16 mouse cellular contexts compared by ENCODE assay signal in the genomic region with DNA sequence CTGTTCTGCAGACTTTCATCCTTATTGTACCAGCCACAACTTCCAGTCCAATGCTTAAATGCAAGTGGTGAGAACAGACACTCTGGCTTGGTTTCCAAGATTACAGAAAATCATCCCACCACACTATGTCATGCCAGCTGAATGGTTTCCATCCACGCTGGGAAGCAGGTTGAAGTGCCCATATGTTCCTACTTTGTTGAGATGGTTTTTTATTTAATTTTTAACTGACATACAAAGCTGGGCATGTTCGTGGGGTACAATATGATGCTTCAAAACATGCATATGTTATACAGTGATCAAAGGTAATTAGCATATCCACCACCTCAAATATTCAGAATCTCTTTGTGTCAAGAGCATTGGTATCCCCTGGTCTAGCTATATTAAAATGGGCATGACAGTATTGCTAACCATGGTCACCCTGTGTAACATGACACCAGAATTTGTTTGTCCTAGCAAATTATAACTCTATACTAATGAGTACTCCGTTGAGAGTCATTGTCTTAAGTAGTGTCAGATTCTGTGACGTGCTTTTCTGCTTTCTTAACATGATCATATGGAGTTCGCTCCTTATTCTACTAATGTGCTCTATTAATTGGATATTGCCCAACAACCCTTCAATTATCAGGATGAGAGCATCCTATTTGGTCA.
DNase-seq lines count a peak whose midpoint lies in the region; ATAC-seq and TF ChIP-seq lines count a peak whose summit lies in the region.
"Had no signal": no experiment of that assay in that cellular context is flagged by ENCODE, and none has a peak within 500 bp of the region (broad histone marks: within the 10 kb centered on the region; RNA-seq: fewer than 3 reads in every experiment).

No protein-coding gene starts in this region.

- TF ChIP-seq EP300 in liver, postnatal 0 days (IDR thresholded peaks at IDR 0.05; ENCODE audit: low read depth), result no peak

- no peaks in the 10 kb centered on the region for H3K9me3 ChIP-seq in liver, postnatal 0 days (ENCODE audit: low read length)
- no peaks in the 10 kb centered on the region for H3K9me3 ChIP-seq in liver, embryonic 11.5 days (ENCODE audit: control insufficient read depth, low read length)
- H3K9me3 ChIP-seq in heart, embryonic 12.5 days (replicated peaks), result no peaks in the 10 kb centered on the region
- H3K9me3 ChIP-seq: heart, embryonic 15.5 days; hindbrain, embryonic 13.5 days; limb, embryonic 15.5 days; midbrain, embryonic 12.5 days had no signal

- no peak for TF ChIP-seq CTCF in liver, postnatal 0 days (IDR thresholded peaks at IDR 0.05; ENCODE audit: low read depth)

- intact Hi-C loops in left cerebral cortex, postnatal 25 days (cut with DNase I), result no loop called here

- no peaks in the 10 kb centered on the region for H3K27me3 ChIP-seq in liver, postnatal 0 days (ENCODE audit: insufficient read depth, low read length)
- no peaks in the 10 kb centered on the region for H3K27me3 ChIP-seq in liver, embryonic 11.5 days (replicated peaks; ENCODE audit: control insufficient read depth, insufficient read depth, low read length)
- H3K27me3 ChIP-seq in heart, embryonic 12.5 days (replicated peaks), result 0 out of 2 replicates have a peak, but pooled peaks cover 5% of the 10 kb centered on the region
- H3K27me3 ChIP-seq: heart, embryonic 15.5 days; hindbrain, embryonic 13.5 days; limb, embryonic 15.5 days; midbrain, embryonic 12.5 days had no signal

- no peak for DNase-seq in frontal cortex, postnatal 10 days (ENCODE audit: low spot score in 2 of 2)
- DNase-seq in brain, embryonic 18.5 days (ENCODE audit: low read depth, low spot score), result peak; percentile 67
- peak; percentile 78 to 88 for DNase-seq in cerebellum, postnatal 14 days
- DNase-seq in left cerebral cortex, postnatal 25 days (ENCODE audit: low spot score in 2 of 2), result peak; percentile 39 to 84
- no peak for DNase-seq in liver, postnatal 0 days
- no peak for DNase-seq in liver, embryonic 11.5 days (ENCODE audit: low spot score)
- DNase-seq: B cell, adult 2 months; kidney, postnatal 25 days; lung, postnatal 10 days had no signal

- 69% methylated on average over 5 of the region's 5 CpGs for WGBS in liver, postnatal 0 days (ENCODE audit: insufficient replicate concordance)
- 74% methylated on average over 5 of the region's 5 CpGs for WGBS in liver, embryonic 11.5 days
- 75% methylated on average over 5 of the region's 5 CpGs for WGBS in heart, embryonic 12.5 days

- H3K4me1 ChIP-seq in liver, postnatal 0 days (ENCODE audit: insufficient read depth), result no peaks in the 10 kb centered on the region
- H3K4me1 ChIP-seq in liver, embryonic 11.5 days (replicated peaks; ENCODE audit: control insufficient read depth, insufficient read depth, low read length), result no peaks in the 10 kb centered on the region
- peaks cover 7% of the 10 kb centered on the region for H3K4me1 ChIP-seq in heart, embryonic 12.5 days (replicated peaks)
- H3K4me1 ChIP-seq: limb, embryonic 15.5 days had no signal

- no peak overlapping the region for H3K4me3 ChIP-seq in liver, postnatal 0 days (ENCODE audit: low read depth, low read length)
- H3K4me3 ChIP-seq in liver, embryonic 11.5 days (ENCODE audit: low read depth, low read length), result no peak overlapping the region
- H3K4me3 ChIP-seq in heart, embryonic 12.5 days, result no peak overlapping the region
- H3K4me3 ChIP-seq: heart, embryonic 15.5 days; hindbrain, embryonic 13.5 days; limb, embryonic 15.5 days; midbrain, embryonic 12.5 days had no signal

- no peak overlapping the region for H3K27ac ChIP-seq in liver, postnatal 0 days (ENCODE audit: low read depth)
- no peak overlapping the region for H3K27ac ChIP-seq in liver, embryonic 11.5 days (ENCODE audit: low read depth, low read length)
- no peak overlapping the region for H3K27ac ChIP-seq in heart, embryonic 12.5 days (ENCODE audit: poor library complexity, severe bottlenecking)
- H3K27ac ChIP-seq: heart, embryonic 15.5 days; hindbrain, embryonic 13.5 days; limb, embryonic 15.5 days; midbrain, embryonic 12.5 days had no signal

- H3K4me2 ChIP-seq in liver, postnatal 0 days (ENCODE audit: low read depth, low read length), result no peak overlapping the region
- no peak overlapping the region for H3K4me2 ChIP-seq in liver, embryonic 11.5 days
- no peak overlapping the region for H3K4me2 ChIP-seq in heart, embryonic 12.5 days
- H3K4me2 ChIP-seq: heart, embryonic 15.5 days; hindbrain, embryonic 13.5 days; limb, embryonic 15.5 days; midbrain, embryonic 12.5 days had no signal

- no peak overlapping the region for H3K9ac ChIP-seq in liver, postnatal 0 days (replicated peaks)
- no peak overlapping the region for H3K9ac ChIP-seq in liver, embryonic 11.5 days (ENCODE audit: low read depth, low read length)
- H3K9ac ChIP-seq in heart, embryonic 12.5 days, result no peak overlapping the region
- H3K9ac ChIP-seq: heart, embryonic 15.5 days; hindbrain, embryonic 13.5 days; limb, embryonic 15.5 days; midbrain, embryonic 12.5 days had no signal

- ATAC-seq in frontal cortex, adult (ENCODE audit: low TSS enrichment), result peak; percentile 82
- no peak for ATAC-seq in liver, postnatal 0 days
- no peak for ATAC-seq in liver, embryonic 11.5 days (replicated peaks; ENCODE audit: low FRiP score)
- no peak for ATAC-seq in heart, embryonic 12.5 days (ENCODE audit: insufficient number of reproducible peaks, low FRiP score)
- ATAC-seq: intestine, postnatal 0 days had no signal

- no peaks in the 10 kb centered on the region for H3K36me3 ChIP-seq in liver, postnatal 0 days (replicated peaks; ENCODE audit: insufficient read depth, low read length)
- H3K36me3 ChIP-seq in liver, embryonic 11.5 days (ENCODE audit: control insufficient read depth, insufficient read depth, low read length), result no peaks in the 10 kb centered on the region
- H3K36me3 ChIP-seq in heart, embryonic 12.5 days, result no peaks in the 10 kb centered on the region
- H3K36me3 ChIP-seq: heart, embryonic 15.5 days; hindbrain, embryonic 13.5 days; limb, embryonic 15.5 days; midbrain, embryonic 12.5 days had no signal

Comparison
In these comparisons a context has a peak if more than half of its experiments do, and no peak if none do; other contexts are left out.
1. DNase-seq: peak in brain, embryonic 18.5 days (single experiment), cerebellum, postnatal 14 days (2 of 2) and left cerebral cortex, postnatal 25 days (2 of 2); none in frontal cortex, postnatal 10 days (0 of 2), liver, postnatal 0 days (single experiment) and liver, embryonic 11.5 days (single experiment).